Mouse (Mus musculus) liver, postnatal 0 days (tissue): Measurements from ENCODE around the gene Nadk.

ENCODE experiments used
- CTCF ChIP-seq: sonication (generic); IDR thresholded peaks from 2 replicates; pipeline ENCODE4 v1.5.1; 2016; ENCODE audit warnings: antibody characterized with exemption, low read depth
- EP300 ChIP-seq: IDR thresholded peaks from 2 replicates; pipeline ENCODE4 v1.6.1; 2016; ENCODE audit warnings: antibody characterized with exemption, low read depth, mild to moderate bottlenecking

DNA sequence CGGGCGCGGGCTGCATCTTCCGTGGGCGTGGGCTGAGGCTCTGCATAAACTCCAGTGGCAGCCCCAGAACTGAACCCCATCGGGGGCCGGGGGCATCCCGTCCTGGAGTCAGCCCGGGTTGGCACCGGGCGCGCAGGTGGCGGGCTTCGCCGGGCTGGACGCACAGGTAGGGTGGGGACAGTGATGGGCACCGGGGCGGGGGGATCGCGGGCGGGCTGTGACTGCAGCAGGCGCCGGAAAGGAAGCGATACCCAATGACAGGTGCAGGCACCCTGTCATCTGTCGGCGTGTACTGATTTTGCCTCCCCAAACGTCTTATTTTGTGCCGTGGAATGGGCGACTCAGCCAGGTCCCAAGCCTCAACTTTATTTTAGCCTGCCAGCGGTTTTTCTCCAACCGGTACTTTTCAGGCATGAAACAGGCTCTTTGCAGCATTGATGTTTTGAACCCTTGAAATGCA lies 39.8 kb downstream of the Nadk start:
- no peak for TF ChIP-seq CTCF
- no peak for TF ChIP-seq EP300
